Mouse (Mus musculus) retina, embryonic 14.5 days (tissue): ENCODE results near the gene Asgr1.
"Not testable (repeated sequence)": the region's sequence is repeated elsewhere in the genome, so short reads cannot be mapped to it uniquely, and the experiment has no call there.

Source experiments
- DNase-seq: peaks from one replicate; pipeline ENCODE4 v3.0.0-alpha.2; 2015; ENCODE audit warnings: low spot score

Asgr1 gene

DNA sequence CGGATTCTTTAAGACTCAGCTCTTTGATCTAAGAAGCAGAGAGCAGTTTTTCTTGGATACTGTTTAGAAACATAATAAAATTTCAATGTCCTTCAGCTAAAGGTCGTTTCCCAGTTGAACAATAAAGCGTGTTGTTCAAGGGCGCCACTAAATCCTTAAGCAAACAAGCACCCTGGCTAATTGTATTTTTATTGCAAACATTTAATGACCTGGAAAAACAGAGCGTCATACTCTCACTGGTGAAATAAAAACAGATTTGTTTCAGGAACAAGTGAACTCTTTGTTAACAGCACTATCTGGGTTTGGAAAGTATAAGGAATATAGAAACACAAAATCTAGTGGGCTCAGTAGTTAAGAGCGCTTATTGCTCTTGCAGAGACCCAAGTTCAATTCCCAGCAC, 16.2 kb downstream of the Asgr1 start:
- DNase-seq: no peak

DNA sequence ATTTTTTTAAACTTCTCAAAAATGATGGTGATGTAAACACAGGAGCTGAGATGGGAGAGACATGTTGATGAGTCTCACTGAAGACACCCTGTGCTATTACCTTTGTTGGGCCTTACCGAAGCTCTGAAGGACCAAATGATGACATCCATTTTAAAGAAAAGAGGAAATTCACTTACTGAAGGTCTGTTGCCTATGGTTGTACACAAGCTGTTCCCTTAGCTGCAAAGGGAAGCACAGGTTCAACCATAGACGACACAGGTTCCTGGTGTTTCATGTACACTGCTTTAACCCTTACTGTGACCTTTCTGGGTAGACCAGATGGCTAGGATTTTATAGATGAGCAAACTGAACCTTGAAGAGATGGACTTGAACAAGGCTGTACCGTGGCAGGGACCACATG, 16.7 kb downstream of the Asgr1 start:
- DNase-seq: not testable (repeated sequence)

- DNase-seq: peak; percentile 93
These were observed 20.6 kb downstream of the Asgr1 start for GRCm38 (mm10) chr11:70074379-70075071.

DNA sequence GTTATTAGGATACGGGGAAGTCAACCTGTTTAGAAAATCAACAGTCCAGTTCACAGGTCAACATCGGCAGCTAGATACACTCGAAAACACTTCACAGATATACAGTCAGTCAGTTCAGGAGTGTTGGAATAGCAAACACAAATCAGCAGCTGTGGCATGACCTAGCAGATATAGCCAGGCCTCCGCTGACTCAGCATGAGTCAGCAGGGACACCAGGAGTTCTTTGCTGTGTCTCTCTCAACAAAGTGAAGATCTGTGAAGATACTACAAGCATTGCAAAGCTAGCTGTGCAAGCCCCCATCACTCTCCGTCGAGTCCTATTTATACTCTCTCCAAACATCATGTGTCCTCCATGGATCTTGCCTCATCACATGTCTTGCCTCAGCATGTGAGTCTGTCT, 21.7 kb downstream of the Asgr1 start:
- DNase-seq: no peak

- DNase-seq: no peak
These were observed 23.6 kb downstream of the Asgr1 start for GRCm38 (mm10) chr11:70077441-70077840.

GRCm38 (mm10) chr11:70079175-70079574, 25.3 kb downstream of the Asgr1 start:
- no peak for DNase-seq

DNA sequence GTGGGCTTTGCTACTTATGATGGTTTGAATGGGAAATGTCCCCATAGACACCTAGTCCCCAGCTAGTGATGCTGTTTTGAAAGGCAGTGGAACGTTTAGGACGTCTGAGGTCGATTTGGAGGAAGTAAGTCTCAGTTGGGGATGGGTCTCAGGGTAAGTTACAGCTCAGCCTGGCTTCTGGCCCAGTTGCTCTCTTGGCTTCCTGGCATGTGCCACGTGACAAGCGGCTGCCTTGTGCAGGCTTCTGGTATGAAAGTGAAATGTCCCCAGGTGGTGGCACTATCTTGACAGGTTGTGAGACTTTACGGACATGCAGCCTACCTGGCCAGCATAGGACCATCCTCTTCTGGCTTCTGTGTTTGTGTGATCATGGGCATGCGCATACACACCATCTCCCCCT, 26.0 kb downstream of the Asgr1 start:
- no peak for DNase-seq

DNA sequence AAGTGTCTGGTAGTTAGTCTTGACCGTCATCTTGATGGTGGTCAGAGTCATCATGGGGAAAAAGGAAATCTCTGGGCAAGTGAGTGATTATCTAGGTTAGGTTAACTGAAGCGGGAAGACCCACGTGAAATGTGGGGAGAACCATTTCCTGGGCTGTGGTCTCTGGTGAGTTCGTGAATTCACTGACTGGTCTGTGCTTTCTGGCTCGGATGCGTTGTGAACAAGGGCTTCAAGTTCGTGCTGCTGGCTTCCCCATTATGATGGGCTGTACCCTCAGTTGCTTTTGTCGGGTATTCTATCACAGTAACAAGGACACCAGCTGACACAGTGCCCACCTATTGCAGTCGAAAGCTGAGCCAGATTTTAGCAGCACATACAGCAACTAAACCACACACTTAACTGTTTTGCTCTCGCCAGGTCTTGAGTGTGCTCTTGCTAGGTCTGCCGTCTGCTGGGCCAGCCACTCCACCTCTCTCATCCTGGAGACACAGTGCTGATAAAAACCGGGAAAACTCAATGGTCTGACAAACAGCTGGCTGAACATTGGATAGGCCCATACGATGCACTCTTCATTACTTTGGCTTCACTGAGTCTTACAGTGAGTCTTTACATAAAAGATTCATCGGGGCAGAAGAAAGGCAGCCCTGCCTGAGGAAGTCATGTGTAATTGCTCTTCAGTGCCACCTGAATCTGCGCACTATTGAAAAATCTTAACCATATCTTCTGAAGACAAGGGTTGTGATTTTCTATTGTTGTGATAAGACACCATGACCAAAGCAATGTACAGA, 27.1 kb downstream of the Asgr1 start:
- peak; percentile 70 for DNase-seq

GRCm38 (mm10) chr11:70084563-70084962, 30.7 kb downstream of the Asgr1 start:
- DNase-seq: no peak

DNA sequence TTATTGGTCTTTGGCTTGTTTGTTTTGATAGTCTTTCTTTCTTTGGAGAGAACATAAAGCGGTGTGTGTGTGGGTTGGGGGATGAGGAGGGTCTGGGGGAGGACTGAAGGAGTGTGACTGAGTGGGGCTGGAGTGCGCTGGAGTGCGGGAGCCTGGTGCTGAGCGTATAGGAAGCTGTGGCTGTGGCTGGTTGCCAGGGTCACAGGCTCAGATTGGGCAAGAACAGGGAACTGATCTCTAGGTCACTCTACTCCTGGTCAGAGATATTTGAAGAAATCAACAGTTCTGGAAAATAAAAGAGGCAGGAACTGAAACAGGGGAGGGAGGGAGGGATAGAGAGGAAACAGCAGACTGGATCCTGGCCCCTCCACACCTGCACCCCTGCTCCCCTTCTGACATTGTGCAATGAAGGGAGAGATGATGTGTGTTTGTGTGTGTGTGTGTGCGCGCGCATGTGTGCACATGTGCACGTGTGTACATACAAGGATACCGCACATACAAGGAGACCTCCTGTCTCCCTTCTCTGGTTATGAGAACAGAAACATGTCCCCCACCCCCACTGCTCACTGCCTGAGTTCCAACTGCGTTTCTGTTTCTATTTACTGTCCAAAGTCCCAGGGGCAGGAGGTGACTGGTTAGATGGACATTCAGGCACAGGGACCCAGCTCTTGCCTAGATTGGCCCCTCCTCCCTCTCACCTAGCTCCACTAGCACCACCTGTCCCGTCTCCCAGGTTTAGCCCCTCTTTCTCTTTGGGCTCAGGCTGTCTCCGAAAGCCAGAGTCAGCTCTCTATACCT, 38.3 kb downstream of the Asgr1 start, which contains the start of gene Asgr2:
Gene Asgr2, plus strand, starts transcription at position 659 of the 798 bp plus-strand sequence.
- no peak for DNase-seq

- no peak for DNase-seq
These were observed 43.5 kb downstream of the Asgr1 start for GRCm38 (mm10) chr11:70097396-70097795.

GRCm38 (mm10) chr11:70099102-70099501, 45.2 kb downstream of the Asgr1 start:
- DNase-seq: no peak

DNA sequence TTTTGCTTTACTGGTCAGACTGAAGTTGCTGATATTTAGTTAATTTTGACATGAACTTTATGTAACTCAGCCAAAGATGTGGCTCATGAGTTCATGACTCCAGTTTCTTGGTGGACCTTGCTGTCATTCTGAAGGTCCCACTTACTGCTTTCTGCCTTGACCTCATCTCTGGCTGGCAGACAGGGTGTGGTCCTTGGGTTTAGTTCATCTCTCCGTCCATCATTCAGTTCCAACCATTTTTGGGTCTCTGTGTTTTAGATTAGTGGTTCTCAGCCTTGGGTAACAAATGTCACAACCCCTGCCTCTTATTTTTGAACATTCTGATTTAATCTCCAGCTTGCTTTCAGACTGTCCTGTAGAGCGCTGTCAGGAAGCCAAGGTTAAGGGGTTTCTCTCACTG, 45.9 kb downstream of the Asgr1 start:
- no peak for DNase-seq

GRCm38 (mm10) chr11:70103701-70104315, 49.9 kb downstream of the Asgr1 start:
- DNase-seq: no peak

- DNase-seq: no peak
These were observed 53.2 kb downstream of the Asgr1 start for GRCm38 (mm10) chr11:70107085-70107484.
